Mouse (Mus musculus): ENCODE results near the gene Rab5a. TPM values are rescaled to one million over a fixed set of nuclear protein-coding genes. Genes with fewer than 3 reads are reported as not detected.
"Not testable (repeated sequence)": the region's sequence is repeated elsewhere in the genome, so short reads cannot be mapped to it uniquely, and the experiment has no call there.

Gene Rab5a
- polyA plus RNA-seq (2017; shearing (Covaris generic)) = 10 to 100 TPM; 15.6 to 15.9 TPM

- ATAC-seq = peak; percentile 92
Observed at GRCm38 (mm10) chr17:53478858-53479603, at the start of gene Rab5a. Rab5a (plus strand) TSS chr17:53479234.

GRCm38 (mm10) chr17:53456152-53456551 is 22.9 kb upstream of the Rab5a start:
- no peak for ATAC-seq

DNA sequence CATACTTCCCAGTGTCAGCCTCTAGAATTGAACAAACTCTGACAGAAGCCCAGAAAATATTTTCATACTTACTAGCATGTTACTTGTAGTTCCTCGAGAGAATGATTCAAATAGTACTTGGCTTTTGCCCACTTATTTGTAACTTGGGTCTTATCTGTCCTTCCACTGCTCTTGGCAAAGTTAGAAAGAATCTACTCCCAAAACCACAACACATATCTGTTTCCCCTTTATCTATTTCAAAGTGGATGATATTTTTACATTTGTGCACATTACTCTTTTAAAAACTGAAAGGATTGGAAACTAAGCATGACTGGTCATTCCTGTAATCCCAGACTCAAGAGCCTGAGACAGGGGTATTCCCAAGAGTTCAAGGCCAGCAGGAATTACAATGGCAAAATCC is 22.3 kb upstream of the Rab5a start:
- no peak for ATAC-seq

DNA sequence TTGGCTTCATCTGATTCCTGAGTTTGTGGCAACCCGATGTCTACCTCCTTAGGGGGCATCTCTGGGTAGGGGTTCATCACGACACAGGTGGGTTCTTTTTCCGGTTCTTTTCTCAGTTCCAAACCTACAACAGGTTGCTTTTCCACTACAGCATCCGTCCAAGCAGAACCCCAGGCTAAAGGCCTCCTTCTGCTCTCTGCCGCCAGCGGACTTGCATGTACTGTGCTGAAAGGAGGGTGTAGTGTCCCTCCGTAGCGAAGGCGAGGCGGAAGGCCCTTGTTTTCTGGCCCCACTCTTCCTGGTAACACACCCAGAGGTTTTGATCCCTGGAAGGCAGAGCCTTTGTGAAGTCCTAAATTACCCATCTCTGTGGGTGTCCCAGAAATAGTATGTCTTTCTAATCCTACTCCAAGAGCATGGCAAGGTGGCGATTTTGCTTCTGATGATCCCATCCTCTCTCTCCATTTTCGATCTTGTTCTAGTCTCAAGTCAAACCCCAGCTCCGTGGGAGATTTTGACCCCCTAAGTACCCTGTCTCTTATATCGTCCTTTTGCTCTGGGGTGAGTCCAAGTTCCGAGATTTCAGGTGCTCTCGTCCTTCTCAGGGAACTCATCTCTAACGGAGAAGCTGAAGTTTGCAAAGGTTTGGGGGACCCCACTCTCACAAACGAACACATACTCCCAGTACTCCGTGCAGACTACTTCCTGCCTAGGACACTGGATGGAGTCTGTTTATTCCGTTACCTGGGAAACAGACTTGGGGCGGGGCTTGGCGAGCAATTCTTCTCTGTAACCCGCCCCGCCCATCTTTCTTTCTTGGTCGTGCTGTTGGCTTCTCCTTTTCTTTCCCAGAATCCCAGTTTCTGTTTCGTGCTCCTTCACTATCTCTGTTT is 16.2 kb upstream of the Rab5a start, which contains the start of gene Efhb:
Efhb (minus strand) TSS at position 719 of the 893 bp plus-strand sequence.
- ATAC-seq = peak; percentile 97

- no peak for ATAC-seq
Observed at GRCm38 (mm10) chr17:53463496-53463840, 15.6 kb upstream of the Rab5a start.

DNA sequence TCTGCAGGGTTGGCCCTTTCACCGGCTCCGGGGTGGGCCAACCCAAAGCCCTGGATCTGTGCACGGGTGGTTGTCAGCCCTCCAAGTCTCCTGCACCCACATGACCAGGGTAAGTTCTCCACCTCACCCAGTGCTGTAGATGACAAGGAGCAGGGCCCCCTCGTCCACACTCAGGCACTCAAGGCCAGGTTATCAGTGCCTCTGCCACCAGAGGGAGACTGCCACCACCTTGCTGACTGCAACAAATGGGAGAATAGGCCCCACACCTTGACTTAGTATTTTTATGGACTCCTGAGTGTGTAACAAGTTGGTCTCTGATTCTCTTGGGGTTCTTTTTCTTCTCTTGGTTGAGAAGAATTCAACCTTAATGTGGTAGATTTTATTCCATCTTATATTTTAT is 13.5 kb upstream of the Rab5a start:
- no peak for ATAC-seq

GRCm38 (mm10) chr17:53468697-53469096 is 10.3 kb upstream of the Rab5a start:
- no peak for ATAC-seq

DNA sequence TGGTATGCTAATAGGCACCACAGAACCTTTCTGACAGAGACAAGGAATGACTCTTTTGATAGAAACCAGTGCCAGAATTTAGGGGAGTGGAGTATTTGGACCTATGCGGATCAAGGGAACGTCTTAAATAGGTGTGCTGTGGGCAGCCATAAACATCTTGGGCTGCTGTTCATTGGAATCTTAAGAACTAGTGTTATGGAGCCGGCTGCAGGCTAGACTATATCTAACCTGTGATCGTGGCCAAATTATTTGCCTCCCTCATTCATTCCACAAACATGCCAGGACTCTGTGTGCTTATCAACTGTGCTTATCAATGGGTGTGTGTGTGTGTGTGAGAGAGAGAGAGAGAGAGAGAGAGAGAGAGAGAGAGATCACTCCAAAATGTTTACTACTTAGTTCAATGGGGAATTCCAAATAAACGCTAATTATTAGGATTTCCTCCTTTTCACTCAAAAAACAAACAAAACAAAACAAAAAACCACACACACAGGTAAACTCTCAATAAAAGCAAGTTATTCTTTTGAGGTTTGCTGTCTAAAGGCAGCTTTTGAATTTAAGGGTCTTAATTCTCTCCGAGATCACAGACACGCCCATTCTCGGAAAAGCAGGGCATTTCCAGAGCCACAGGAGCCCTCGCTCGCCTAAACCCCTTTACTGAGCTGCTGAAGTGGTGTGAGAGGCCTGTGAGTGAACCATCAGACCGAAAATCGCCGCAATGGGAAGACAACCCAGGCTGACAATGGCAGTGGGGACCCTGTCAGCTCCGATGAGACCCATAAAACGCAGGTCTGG is 772 bp upstream of the Rab5a start:
- ATAC-seq = peak; percentile 7

DNA sequence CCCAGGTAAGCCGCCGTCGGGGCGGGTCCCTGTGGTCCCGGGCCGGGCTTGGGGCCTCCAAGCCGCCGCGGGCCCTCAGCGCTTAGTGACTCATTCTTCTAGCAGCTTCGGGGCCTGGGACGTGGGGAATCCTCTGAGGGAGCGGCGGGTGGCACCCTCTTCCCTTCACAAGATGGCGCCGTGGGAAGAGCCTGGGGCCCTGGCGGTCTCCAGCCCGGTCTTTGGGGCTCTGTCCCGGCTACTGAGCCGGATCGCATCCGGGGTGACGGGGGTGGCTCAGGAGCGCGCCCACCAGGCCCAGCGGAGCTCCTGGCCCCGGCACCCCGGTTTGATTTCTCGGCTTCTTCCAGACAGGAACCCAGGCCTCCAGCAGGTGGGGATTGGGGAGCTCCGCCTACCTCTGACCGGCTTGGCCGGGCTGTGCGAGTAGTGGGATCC is 589 bp downstream of the Rab5a start:
- ATAC-seq = peak; percentile 6

DNA sequence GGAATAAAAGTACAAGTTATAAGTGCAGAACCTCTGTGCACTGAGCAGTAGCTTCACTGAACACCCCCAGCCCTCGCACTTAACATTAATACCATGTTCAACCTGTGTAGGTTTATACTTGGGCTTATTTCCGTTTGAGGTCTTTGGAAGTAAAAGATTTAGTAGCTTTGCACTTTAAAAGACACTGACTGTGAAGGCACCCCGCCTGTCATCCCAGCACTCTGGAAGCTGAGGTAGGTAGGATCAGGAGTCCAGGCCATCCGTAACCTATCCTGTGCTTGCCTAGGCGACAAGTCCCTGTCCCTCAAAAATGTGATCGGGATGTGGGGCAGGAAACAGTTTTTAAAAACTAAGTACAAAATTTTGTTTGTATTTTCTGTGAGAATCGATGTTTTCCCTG is 1.4 kb downstream of the Rab5a start:
- no peak for ATAC-seq

DNA sequence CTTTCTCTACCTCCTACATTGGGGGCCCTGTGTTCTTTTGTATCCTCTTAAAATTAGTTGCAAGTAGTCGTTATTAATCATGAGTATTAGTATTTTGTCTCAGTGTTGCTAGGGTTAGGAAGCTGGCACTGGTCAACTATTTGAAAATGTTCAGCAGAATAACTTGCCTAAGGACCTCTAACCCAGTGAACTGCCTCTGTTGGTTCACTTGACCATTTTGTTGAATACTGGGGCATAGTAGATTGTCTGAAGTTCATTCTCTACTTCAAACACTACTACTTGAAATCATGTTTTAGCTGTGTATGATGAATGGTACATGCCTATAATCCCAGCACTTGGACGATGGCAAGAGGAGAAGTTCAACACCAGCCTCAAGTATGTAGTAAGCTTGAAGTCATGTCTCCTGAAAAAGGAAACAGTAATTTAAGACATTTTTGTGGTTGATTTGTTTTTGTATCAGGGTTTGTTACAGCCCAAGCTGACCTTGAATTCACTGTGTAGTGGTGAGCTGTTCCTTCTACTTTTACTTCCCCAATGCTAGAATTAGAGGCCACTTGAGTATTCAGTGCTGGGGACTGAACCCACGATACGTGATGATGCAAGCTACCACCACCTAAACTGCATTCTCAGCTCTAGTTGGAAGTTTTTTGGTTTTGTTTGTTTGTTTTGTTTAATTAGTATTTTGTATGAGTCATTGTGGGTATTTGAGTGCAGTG is 9.4 kb downstream of the Rab5a start:
- no peak for ATAC-seq

GRCm38 (mm10) chr17:53489007-53489378 is 10.0 kb downstream of the Rab5a start:
- ATAC-seq = no peak

- no peak for ATAC-seq
Observed at GRCm38 (mm10) chr17:53502966-53503365, 23.9 kb downstream of the Rab5a start.

- ATAC-seq = no peak
Observed at GRCm38 (mm10) chr17:53512311-53512951, 33.4 kb downstream of the Rab5a start.

DNA sequence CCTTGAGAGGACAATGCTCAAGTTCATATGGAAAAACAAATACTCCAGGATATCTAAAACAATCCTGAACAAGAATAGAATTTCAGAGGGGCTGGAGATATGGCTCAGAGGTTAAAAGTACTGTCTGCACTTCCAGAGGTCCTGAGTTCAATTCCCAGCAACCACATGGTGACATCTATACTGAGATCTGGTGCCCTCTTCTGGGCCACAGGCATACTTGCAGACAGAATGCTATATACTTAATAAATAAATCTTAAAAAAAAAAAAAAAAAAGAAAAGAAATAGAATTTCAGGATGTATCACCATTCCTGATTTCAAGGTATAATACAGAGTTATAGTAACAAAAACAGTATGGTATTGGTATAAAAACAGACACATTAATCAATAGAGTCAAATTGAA is 40.3 kb downstream of the Rab5a start:
- no peak for ATAC-seq

GRCm38 (mm10) chr17:53520509-53520908 is 41.5 kb downstream of the Rab5a start:
- ATAC-seq = no peak

DNA sequence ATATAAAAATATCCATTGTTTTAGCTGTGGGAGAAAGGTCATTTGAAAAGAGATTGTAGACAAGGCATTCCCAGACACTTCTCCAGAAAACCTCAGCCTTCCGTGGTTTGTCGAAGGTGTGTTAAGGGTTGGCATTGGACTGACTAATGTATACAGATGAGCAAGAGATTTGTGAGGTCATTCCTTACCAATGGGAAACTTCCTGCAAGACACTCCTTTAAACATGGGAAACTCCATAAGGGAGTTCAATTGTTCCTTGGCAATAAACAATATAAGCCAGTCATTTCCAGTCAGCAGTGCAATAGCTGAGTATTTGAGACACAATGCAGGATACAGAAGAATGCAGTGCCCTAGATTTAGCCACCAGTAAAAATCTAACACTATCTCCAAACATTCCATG is 49.0 kb downstream of the Rab5a start:
- ATAC-seq = no peak

DNA sequence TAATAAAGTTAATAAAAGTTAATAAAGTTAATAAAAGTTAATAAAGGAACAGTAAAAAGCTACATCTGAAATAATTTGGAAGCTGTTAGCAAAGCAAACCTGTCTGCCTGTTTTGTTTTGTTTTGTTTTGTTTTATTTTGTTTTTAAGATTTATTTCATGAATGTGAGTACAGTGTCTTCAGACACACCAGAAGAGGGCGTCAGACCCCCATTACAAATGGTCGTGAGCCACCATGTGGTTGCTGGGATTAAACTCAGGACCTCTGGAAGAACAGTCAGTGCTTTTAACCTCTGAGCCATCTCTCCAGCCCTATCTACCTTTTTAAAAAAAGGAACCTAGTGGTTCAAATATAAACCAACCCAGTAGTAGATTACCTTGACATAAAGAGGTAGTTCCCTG is 52.1 kb downstream of the Rab5a start:
- ATAC-seq = no peak

DNA sequence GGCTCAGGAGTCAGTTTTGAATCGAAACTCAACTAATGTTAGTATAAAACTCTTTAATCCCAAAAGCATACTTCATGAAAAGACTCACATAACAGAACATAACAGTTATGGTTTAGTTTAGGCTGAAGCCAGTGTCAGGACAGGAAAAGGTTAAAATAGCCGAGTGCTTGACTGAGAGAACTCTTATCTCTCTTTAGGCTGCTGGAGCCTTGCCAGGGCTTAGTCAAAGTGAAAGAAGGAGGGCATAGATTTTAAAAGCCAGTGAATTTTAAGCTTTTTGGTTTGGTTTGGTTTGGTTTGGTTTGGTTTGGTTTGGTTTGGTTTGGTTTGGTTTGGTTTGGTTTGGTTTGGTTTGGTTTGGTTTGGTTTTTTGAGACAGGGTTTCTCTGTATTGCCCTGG is 53.4 kb downstream of the Rab5a start:
- ATAC-seq = no peak

DNA sequence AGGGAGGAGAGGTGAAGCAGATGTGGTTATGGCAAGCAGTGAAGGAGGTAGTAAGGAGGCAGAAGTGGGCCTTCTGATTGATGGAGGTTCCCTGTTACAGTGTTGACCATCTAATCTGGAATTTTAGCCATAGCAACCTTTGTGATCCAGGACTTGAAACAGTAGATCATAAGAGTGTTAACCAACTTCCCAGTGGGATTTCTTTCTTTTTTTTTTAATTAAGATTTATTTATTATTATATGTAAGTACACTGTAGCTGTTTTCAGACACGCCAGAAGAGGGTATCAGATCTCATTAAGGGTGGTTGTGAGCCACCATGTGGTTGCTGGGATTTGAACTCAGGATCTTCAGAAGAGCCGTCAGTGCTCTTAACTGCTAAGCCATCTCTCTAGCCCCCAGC is 60.3 kb downstream of the Rab5a start, which contains the start of gene Pp2d1:
Pp2d1 (minus strand) TSS at position 101 of the 400 bp plus-strand sequence.
- ATAC-seq = not testable (repeated sequence)

GRCm38 (mm10) chr17:53542536-53542935 is 63.5 kb downstream of the Rab5a start:
- no peak for ATAC-seq

Measured in activated CD4-positive, CD25-positive, alpha-beta regulatory T cell, adult 4 months (primary cell).